Mouse (Mus musculus) adrenal gland, adult (tissue): ENCODE measurements at regions not wholly inside any gene's neighbourhood (a gene's known extent, or its start where the extent isn't known, plus 50 kb on each side); places are given as distances from the start of the nearest gene placed in this dataset.

Experiments used
- DNase-seq, 2 experiments: peaks; one replicate each; pipeline ENCODE4 v3.0.0; 2022 to 2023; ENCODE audit warnings: low spot score in 1 of 2; ENCODE audit not compliant: inconsistent age in 2 of 2

GRCm38 (mm10) chr7:117735699-117736020 lies 354.9 kb downstream of the Xylt1 start:
- no peak for DNase-seq

GRCm38 (mm10) chr7:117734994-117735698 lies 354.4 kb downstream of the Xylt1 start:
- peak in 1 of 2 experiments; percentile 17 for DNase-seq

- peak in 1 of 2 experiments; percentile 40 for DNase-seq
Observed at GRCm38 (mm10) chr7:117729067-117729466, 348.3 kb downstream of the Xylt1 start.
